18 mouse cellular contexts compared by ENCODE assay signal in genomic region chr4:116764001-116764400, GRCm38 (mm10).
"Had no signal": no experiment of that assay in that cellular context is flagged by ENCODE, and none has a peak within 500 bp of the region (broad histone marks: within the 10 kb centered on the region; RNA-seq: fewer than 3 reads in every experiment).

No protein-coding gene starts in this region.

- DNase-seq: lung, embryonic 14.5 days; lung, postnatal 10 days; lung, postnatal 4 days; midbrain, embryonic 14.5 days; retina, postnatal 1 day; right cerebral cortex, adult 18-20 months; right cerebral cortex, postnatal 25 days; right cerebral cortex, postnatal 4 days; spleen, adult 18-20 months; thymus, adult 18-20 months; thymus, postnatal 14 days; thymus, postnatal 36 days had no signal

- H3K9ac ChIP-seq: lung, embryonic 14.5 days; midbrain, embryonic 12.5 days; neural tube, embryonic 13.5 days; neural tube, embryonic 15.5 days had no signal

- H3K27me3 ChIP-seq: midbrain, embryonic 12.5 days; neural tube, embryonic 13.5 days; neural tube, embryonic 15.5 days had no signal

- ATAC-seq: midbrain, embryonic 16.5 days had no signal

- H3K36me3 ChIP-seq: midbrain, embryonic 10.5 days; midbrain, embryonic 12.5 days; neural tube, embryonic 13.5 days; neural tube, embryonic 15.5 days had no signal

- H3K27ac ChIP-seq: midbrain, embryonic 10.5 days; midbrain, embryonic 12.5 days; neural tube, embryonic 13.5 days; neural tube, embryonic 15.5 days had no signal

- H3K4me2 ChIP-seq: lung, embryonic 14.5 days; midbrain, embryonic 12.5 days; neural tube, embryonic 13.5 days; neural tube, embryonic 15.5 days had no signal

- H3K4me3 ChIP-seq: midbrain, embryonic 10.5 days; midbrain, embryonic 12.5 days; myocyte; neural tube, embryonic 13.5 days; neural tube, embryonic 15.5 days had no signal

- H3K9me3 ChIP-seq: midbrain, embryonic 10.5 days; midbrain, embryonic 12.5 days; neural tube, embryonic 13.5 days; neural tube, embryonic 15.5 days had no signal

- H3K4me1 ChIP-seq: midbrain, embryonic 10.5 days; midbrain, embryonic 12.5 days; neural tube, embryonic 13.5 days; neural tube, embryonic 15.5 days had no signal
